Mouse (Mus musculus): Measurements from ENCODE around the gene Clmn. TPM values are rescaled to one million over a fixed set of nuclear protein-coding genes. Genes with fewer than 3 reads are reported as not detected.
"Not testable (repeated sequence)": the region's sequence is repeated elsewhere in the genome, so short reads cannot be mapped to it uniquely, and the experiment has no call there.

Clmn gene
- polyA plus RNA-seq, 1 experiment: 0.01 TPM

DNA sequence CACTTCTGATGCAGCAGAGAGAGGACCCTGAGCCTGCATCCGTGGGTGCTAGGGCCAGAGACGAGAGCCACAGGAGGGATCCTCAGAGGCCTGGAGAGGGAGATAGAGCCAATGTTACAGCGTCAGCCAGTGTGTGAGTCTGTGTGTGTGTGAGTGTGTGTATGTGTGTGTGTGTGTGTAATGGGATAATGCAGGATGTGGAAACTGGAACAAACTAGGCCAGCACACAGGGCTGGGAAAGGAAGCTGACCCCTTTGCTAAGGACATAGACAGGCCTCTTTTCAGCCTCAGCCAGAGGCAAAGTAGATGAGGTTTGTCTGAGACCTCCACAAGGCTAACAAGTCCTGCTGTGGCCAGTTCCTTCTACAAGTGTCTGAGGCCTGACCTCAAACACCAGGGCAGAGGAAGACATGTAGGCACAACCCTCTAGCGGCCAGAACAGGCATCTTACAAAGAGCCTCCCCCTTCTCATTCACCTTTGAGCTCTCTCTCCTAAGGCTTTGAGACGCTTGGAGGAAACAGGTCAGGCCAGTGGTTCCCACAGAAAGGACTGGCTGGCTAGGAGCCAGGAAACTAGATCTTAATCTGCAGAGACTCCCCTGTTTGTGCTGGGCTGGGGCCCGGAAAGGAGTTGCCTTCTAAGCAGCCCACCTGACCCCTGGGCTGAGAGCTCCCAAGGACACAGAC lies 35.1 kb downstream of the Clmn start:
- Histone ChIP-seq H3K9me3 (ENCODE audit: control insufficient read depth, low read length) (no peaks in the 10 kb centered on the region; the same call in 1 of the 2 replicates), H3K4me3 (replicated peaks) (no peak overlapping the region), H3K36me3 (ENCODE audit: control insufficient read depth) (no peaks in the 10 kb centered on the region), H3K4me1 (ENCODE audit: control insufficient read depth) (peaks cover 28% of the 10 kb centered on the region), H3K27me3 (ENCODE audit: control insufficient read depth) (no peaks in the 10 kb centered on the region; the same call in 1 of the 2 replicates)
- TF ChIP-seq TAL1 (IDR thresholded peaks at IDR 0.05; ENCODE audit: low read length) (no peak), GATA1 (IDR thresholded peaks at IDR 0.05; ENCODE audit: low read length) (no peak)

DNA sequence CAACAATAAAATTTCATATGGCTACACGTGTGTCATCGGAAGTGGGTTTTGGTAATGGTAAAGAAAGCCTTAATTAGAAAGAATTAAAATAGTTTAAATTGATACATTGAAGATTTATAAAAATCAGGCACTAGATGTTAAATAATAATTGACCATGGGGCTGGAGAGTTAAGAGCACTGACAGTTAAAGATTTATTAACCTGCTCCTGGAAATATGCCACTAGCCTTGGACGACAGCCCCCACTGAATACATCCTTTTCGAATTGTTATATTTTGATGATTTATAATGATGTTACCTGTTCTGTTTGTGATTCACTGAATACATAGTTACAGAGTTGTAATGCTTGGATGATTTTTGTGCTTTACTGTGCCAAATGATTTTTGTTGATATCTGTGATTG lies 35.9 kb downstream of the Clmn start:
- H3K27me3 ChIP-seq (ENCODE audit: control insufficient read depth); H3K36me3 ChIP-seq (ENCODE audit: control insufficient read depth); H3K9me3 ChIP-seq (ENCODE audit: control insufficient read depth, low read length); H3K4me3 ChIP-seq (replicated peaks): not testable (repeated sequence)
- H3K4me1 ChIP-seq (ENCODE audit: control insufficient read depth): peaks cover 36% of the 10 kb centered on the region

DNA sequence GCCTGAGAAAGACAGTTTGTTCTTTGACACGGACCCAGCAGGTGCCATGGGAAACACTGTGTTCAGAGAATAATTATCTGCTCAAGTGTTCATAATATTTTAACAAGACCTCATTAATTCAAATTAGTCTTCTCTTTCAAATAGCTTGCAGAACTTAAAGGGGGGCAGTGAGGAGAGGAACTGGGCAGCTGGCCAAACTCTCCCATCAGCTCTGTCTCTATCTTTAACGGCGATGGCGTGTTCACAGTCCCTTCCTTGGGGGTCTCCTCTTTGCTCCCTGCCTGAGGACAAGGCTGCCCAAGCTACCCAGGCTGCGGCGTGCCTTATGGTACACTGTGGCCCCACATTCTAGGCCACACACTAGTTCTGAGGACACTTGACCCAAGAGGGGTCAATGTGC lies 37.2 kb downstream of the Clmn start:
- Histone ChIP-seq H3K27me3 (ENCODE audit: control insufficient read depth) (no peaks in the 10 kb centered on the region; the same call in 1 of the 2 replicates), H3K4me3 (replicated peaks) (no peak overlapping the region), H3K9me3 (ENCODE audit: control insufficient read depth, low read length) (no peaks in the 10 kb centered on the region; the same call in 1 of the 2 replicates), H3K4me1 (ENCODE audit: control insufficient read depth) (peaks cover 48% of the 10 kb centered on the region), H3K36me3 (ENCODE audit: control insufficient read depth) (peaks cover 6% of the 10 kb centered on the region; the same call in 1 of the 2 replicates)
- TF ChIP-seq GATA1 (IDR thresholded peaks at IDR 0.05; ENCODE audit: low read length) (no peak), TAL1 (IDR thresholded peaks at IDR 0.05; ENCODE audit: low read length) (no peak)

DNA sequence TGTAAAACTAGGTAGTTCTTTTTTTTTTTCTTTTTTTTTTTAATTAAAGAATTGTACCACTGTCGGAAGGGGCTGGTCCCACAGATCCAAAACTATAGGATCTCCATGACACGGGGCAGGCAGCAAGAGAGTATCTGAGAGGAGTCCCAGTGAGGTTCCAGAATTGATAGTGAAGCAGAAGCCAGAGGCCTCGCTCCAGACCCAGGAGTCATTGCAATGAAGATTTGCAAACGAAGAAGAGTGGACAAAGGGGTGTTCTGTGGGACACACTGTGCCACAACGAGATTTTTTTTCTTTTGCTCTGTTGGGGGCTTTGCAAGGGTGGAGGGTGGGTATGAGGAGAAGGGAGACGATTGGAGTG lies 40.0 kb downstream of the Clmn start:
- Histone ChIP-seq H3K4me1 (ENCODE audit: control insufficient read depth) (peaks cover 54% of the 10 kb centered on the region), H3K9me3 (ENCODE audit: control insufficient read depth, low read length) (no peaks in the 10 kb centered on the region; the same call in 1 of the 2 replicates), H3K27me3 (ENCODE audit: control insufficient read depth) (no peaks in the 10 kb centered on the region), H3K4me3 (replicated peaks) (peak overlapping the region; percentile 32), H3K36me3 (ENCODE audit: control insufficient read depth) (peaks cover 6% of the 10 kb centered on the region; the same call in 1 of the 2 replicates)
- no peak for TF ChIP-seq GATA1 (IDR thresholded peaks at IDR 0.05; ENCODE audit: low read length)
- no peak for TF ChIP-seq TAL1 (IDR thresholded peaks at IDR 0.05; ENCODE audit: low read length)

DNA sequence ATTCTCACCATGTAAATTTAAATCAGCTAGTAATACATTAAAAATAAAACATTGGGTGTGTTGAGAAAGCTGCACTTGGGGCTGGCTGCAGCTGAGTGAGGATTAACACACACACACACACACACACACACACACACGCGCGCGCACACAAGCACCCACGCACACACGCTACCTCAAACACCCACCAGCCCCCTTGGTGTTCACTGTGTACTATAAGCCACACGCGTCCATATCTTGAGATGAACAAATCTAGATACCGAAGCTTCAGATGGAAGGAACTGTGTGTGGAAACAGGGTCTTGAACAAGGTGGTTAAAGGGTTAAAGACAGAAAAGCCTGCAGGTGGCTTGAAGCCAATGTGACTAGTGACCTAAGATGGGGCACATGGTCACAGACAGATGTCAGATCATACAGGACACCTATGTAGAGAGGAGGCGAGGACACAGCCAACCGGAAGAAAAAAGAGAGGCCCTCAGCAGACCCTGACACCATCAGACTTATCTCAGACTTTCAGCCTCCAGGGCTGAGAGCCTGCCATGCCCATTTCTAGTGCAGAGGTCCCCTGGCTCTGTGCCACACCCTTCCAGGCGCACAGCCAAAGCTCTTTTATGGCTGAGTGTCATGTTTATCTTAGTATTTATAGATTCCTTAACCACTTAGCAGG lies 40.5 kb downstream of the Clmn start:
- peaks cover 6% of the 10 kb centered on the region; the same call in 1 of the 2 replicates for H3K36me3 ChIP-seq (ENCODE audit: control insufficient read depth)
- peaks cover 50% of the 10 kb centered on the region for H3K4me1 ChIP-seq (ENCODE audit: control insufficient read depth)
- H3K4me3 ChIP-seq (replicated peaks): peak overlapping the region; percentile 32
- TF ChIP-seq GATA1 (IDR thresholded peaks at IDR 0.05; ENCODE audit: low read length) (0 out of 2 replicates have a peak, but pooled peaks have one; percentile 9), TAL1 (IDR thresholded peaks at IDR 0.05; ENCODE audit: low read length) (peak; percentile 62)
- no peaks in the 10 kb centered on the region; the same call in 1 of the 2 replicates for H3K9me3 ChIP-seq (ENCODE audit: control insufficient read depth, low read length)
- no peaks in the 10 kb centered on the region for H3K27me3 ChIP-seq (ENCODE audit: control insufficient read depth)

DNA sequence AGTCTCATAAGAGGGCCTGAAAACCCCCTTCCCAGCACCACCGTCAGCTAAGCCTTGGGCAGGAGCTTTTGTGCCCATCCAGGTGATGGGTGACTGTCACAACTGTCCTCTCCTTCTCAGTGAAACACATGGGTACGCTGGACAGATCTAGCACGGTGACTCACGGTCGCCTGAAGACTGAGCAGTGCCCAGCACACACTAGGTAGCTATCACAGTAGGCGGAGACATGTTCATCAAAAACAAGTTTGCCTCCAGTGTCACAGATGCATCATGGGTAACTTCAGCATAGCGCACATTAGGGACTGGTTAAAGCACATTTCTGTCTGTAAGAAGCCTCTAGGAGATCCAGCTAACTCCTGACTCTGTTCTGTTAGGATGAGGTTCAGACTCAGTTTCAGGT lies 41.2 kb downstream of the Clmn start:
- no peak for TF ChIP-seq TAL1 (IDR thresholded peaks at IDR 0.05; ENCODE audit: low read length)
- no peak for TF ChIP-seq GATA1 (IDR thresholded peaks at IDR 0.05; ENCODE audit: low read length)
- no peaks in the 10 kb centered on the region; the same call in 1 of the 2 replicates for H3K9me3 ChIP-seq (ENCODE audit: control insufficient read depth, low read length)
- no peak overlapping the region for H3K4me3 ChIP-seq (replicated peaks)
- H3K4me1 ChIP-seq (ENCODE audit: control insufficient read depth): peaks cover 50% of the 10 kb centered on the region
- H3K36me3 ChIP-seq (ENCODE audit: control insufficient read depth): peaks cover 6% of the 10 kb centered on the region; the same call in 1 of the 2 replicates
- H3K27me3 ChIP-seq (ENCODE audit: control insufficient read depth): no peaks in the 10 kb centered on the region

DNA sequence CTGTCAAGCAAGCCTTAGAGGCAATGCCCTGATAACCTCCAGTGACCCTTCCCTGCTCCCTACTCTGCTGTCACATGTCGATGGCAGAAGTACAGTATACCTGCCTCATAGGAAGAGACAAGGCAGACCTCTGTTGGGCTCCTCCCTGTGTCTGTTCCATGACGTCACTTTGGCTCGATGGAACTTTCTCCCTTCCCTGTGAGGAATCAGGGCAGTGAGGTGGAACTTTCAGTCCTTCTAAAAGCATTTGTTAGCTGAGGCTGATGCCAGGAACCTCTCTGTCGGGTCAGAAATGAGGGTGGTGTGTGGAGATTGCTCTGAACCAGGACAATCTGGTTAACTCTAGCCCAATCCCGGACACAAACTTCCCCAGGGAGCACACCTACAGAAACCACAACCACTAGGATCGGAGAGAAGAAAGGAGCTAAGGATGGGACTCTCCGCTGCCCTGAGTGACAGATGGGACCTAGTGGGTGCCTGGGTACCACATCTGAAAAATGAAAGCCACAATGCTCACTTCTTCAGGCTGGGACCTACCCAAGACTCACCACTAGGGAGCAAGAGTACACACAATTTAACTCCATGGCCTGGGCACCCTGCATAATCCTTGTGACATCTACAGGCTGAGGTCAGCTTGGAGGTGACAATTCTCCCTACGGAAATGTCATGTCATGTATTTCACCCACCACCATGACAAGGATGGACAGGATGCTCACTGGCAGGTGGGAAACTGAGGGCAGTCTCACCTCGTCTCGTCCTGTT lies 41.9 kb downstream of the Clmn start:
- Histone ChIP-seq H3K9me3 (ENCODE audit: control insufficient read depth, low read length) (no peaks in the 10 kb centered on the region; the same call in 1 of the 2 replicates), H3K27me3 (ENCODE audit: control insufficient read depth) (no peaks in the 10 kb centered on the region), H3K36me3 (ENCODE audit: control insufficient read depth) (peaks cover 6% of the 10 kb centered on the region; the same call in 1 of the 2 replicates), H3K4me3 (replicated peaks) (no peak overlapping the region), H3K4me1 (ENCODE audit: control insufficient read depth) (peaks cover 50% of the 10 kb centered on the region)
- TF ChIP-seq GATA1 (IDR thresholded peaks at IDR 0.05; ENCODE audit: low read length) (no peak), TAL1 (IDR thresholded peaks at IDR 0.05; ENCODE audit: low read length) (no peak)

DNA sequence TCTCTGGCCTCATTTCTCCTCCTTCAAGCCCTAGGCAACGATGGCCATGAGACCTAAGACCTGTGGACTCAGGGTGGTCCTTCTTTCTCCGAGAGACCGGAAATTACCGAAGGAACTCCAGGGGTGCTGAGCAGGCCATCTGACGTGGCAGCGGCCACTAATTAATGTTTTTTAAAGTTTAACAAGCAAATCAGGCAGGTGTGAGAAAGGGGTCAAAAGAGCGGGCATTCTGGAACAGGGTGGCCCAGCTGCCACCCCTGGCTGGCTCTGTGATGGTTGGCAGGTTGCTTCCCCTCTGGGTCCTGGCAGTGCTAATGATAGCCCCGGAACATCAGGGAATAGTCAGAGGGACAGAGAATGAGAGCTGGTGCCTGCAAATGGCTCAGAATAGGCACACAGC lies 42.7 kb downstream of the Clmn start:
- TF ChIP-seq TAL1 (IDR thresholded peaks at IDR 0.05; ENCODE audit: low read length): no peak
- no peak for TF ChIP-seq GATA1 (IDR thresholded peaks at IDR 0.05; ENCODE audit: low read length)

DNA sequence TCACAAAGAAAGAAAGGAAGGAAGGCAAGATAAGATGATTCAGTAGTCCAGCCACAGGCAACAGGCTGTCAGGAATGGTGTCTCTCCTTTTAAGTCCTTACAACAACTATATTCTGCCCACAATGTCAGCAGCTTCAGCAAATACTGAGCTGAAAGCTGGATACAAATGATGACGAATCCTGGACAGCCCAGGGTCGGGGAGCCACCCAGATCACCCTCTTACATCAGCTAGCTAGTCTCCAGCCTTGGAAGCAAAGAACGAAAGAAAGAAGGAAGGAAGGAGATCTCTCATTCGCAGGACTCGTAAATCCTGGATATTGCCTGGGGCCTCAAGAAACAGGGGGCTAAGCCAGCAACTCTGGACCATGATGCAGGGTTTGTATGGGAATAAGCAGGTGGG lies 44.8 kb downstream of the Clmn start:
- H3K36me3 ChIP-seq (ENCODE audit: control insufficient read depth): peaks cover 6% of the 10 kb centered on the region; the same call in 1 of the 2 replicates
- H3K27me3 ChIP-seq (ENCODE audit: control insufficient read depth): peaks cover 4% of the 10 kb centered on the region
- TF ChIP-seq GATA1 (IDR thresholded peaks at IDR 0.05; ENCODE audit: low read length) (no peak), TAL1 (IDR thresholded peaks at IDR 0.05; ENCODE audit: low read length) (no peak)
- peaks cover 33% of the 10 kb centered on the region for H3K4me1 ChIP-seq (ENCODE audit: control insufficient read depth)
- H3K4me3 ChIP-seq (replicated peaks): no peak overlapping the region
- H3K9me3 ChIP-seq (ENCODE audit: control insufficient read depth, low read length): no peaks in the 10 kb centered on the region

More for the DNA sequence above, 42.7 kb downstream of the Clmn start:
- peaks cover 6% of the 10 kb centered on the region; the same call in 1 of the 2 replicates for H3K36me3 ChIP-seq (ENCODE audit: control insufficient read depth)
- no peaks in the 10 kb centered on the region; the same call in 1 of the 2 replicates for H3K9me3 ChIP-seq (ENCODE audit: control insufficient read depth, low read length)
- H3K27me3 ChIP-seq (ENCODE audit: control insufficient read depth): peaks cover 4% of the 10 kb centered on the region
- peaks cover 52% of the 10 kb centered on the region for H3K4me1 ChIP-seq (ENCODE audit: control insufficient read depth)
- no peak overlapping the region for H3K4me3 ChIP-seq (replicated peaks)
